Mouse (Mus musculus) heart, adult 11 months (tissue): ENCODE measurements at regions not wholly inside any gene's neighbourhood (a gene's known extent, or its start where the extent isn't known, plus 50 kb on each side); places are given as distances from the start of the nearest gene placed in this dataset.

ENCODE experiments used
- DNase-seq: peaks from one replicate; pipeline ENCODE4 v3.0.0; 2022

GRCm38 (mm10) chr13:51016956-51017703 is 83.5 kb upstream of the Spin1 start:
- DNase-seq, result no peak

GRCm38 (mm10) chr13:51017727-51018321 is 82.9 kb upstream of the Spin1 start:
- peak; percentile 90 for DNase-seq

DNA sequence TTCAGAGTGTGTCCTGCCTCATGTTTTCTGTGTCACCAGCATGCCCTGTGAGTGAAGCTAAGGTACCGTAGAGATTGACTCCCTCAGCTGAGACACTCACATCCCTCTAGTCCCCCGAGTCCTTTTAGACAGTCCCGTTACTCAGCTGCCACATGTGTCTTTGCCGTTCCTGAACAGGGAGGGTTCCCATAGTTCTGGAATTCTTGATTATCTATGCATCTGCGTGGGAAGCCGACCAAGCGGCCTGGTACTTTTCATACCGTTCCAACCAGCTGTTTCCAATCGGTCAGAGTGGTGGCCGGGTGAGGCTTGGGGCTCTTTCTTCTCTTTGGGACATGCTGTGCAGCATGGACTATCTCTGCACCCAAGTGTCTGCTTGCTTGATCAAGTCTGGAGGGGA is 82.3 kb upstream of the Spin1 start:
- DNase-seq, result no peak

DNA sequence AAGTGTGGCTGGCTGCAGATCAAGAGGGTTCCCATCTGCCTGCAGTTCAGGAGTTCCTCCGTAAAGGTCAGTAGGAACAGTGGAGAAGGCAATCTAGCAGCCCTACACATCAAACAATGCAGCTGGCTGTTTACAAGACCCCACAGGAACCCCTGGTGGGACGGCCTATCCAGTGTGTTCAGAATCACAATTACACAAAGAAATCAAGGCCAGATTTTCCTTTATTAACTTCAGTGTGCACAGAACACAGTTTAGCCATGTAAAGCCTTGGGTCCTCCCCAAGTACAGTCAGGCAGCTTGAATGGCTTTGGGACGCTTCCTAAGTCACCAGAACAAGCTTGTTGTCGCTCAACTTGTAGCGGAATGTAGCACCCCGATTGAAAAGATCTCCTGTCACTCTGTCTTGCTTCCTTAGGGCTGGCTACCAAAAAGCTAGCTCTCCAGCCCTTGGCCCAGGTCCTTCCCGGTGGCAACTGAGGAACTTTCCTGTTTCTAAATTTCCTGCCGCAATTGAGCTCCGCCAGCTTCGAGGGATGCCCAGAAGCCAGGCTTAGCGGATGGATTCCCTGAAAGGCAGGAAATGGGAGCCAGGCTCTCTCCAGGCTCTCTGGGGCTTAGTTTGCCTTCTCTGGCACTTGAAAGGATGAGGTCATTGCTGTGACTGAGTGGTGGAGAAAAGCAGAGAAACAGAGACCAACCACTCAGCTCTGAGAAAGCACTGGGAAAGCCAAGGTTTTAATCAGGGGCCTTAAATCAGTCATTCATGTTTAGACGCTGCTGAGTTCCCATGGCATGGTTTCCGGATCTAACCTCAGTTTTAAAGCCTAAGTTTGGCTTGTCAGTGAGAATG is 78.1 kb upstream of the Spin1 start:
- DNase-seq, result peak; percentile 91

- peak; percentile 73 for DNase-seq
Measured at GRCm38 (mm10) chr13:51023271-51023670, 77.4 kb upstream of the Spin1 start.

- peak; percentile 61 for DNase-seq
Measured at GRCm38 (mm10) chr13:51026311-51026918, 74.3 kb upstream of the Spin1 start.

- peak; percentile 89 for DNase-seq
Measured at GRCm38 (mm10) chr13:51037850-51038450, 62.7 kb upstream of the Spin1 start.

DNA sequence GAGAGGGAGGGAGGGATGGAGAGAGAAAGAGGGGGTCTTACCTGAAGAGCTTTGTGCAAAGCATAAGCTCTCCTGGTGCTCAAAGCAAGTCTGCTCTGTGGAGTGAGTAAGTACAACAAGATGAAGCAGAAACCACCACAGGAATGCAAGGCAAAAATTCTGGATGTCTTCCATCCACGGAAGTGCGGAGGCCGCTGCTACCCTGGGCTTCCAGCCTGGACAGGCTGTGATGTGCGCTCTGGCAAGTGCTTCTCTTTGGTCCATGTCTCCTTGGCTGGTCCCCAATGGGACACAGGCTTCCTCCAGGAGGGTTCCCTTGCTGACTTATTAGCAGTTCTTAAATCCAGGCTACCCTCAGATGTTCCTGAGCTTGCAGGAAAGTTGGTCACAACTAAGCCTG is 61.7 kb upstream of the Spin1 start:
- peak; percentile 90 for DNase-seq

DNA sequence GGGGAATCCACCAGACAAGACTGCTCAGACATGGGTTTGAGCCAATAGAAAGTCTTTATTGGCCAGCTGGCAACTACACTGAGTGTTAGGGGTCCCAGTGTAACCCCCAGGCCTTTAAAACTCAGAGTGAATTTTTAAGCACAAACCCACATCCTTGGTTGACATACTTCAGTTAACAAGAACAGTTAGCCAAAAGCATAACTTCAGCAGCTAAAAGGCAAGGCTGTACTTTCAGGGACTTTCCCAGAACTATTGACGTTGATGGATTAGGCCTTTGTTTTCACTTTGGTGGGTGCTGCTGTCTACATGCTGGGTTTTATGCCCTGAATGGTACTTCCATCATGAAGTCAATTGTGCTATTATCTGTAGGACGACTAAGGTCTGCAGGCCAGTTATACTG is 59.6 kb upstream of the Spin1 start:
- DNase-seq, result peak; percentile 23

DNA sequence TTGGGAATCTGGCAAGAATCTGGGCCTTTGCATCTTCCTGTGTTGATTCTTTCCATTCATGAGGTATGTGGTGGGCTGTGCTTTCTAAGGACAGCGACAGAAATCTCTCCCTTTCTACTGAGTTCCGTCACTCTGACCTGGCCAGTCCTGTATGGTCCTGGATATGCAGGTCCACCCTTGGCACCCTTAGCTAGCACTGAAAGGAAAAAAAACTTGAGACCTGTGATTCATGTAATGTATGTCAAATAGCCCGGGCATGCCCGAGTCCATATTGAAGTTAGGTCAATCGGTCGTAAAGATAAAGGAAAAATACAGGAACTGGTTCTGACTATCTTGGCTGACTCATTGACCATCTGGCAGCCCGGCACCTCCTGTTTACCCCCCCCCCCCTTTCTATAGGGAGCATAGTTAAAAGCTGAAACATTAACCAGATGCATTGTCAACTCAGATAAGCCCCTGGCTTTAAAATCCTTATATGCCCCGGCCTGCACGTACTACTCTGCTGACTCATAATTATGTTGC is 57.7 kb upstream of the Spin1 start:
- DNase-seq, result peak; percentile 64
